Mouse (Mus musculus): ENCODE data around the gene Ctsg. TPM values are rescaled to one million over a fixed set of nuclear protein-coding genes. Genes with fewer than 3 reads are reported as not detected.

The Ctsg gene
- total RNA-seq, 2 experiments from 2014 or later, result not detected

Small RNA genes within 50 kb of the gene (microRNA-seq; reads per million reads assigned to microRNA genes)
- 0 reads per million in 2 experiments for gene Mir6949 (ENCODE audit: borderline number of aligned reads in 2 of 2)

Other genes with a start within 250 kb of the Ctsg start
- 10 to 100 TPM in 1 of 2 experiments, 1 to 10 TPM in 1; 9.5 to 10.5 TPM for gene Nynrin, start 248.6 kb downstream of the Ctsg start, total RNA-seq (2021)
- gene Cbln3, start 218.2 kb downstream of the Ctsg start, total RNA-seq (2021), result under 1 TPM in 1 of 2 experiments, not detected in 1; 0.19 TPM
- gene Khnyn, start 217.6 kb downstream of the Ctsg start, total RNA-seq (2021), result 10 to 100 TPM; 13.0 to 14.7 TPM
- gene Sdr39u1, start 202.3 kb downstream of the Ctsg start, total RNA-seq (2021), result 100 to 1,000 TPM; 109 to 116 TPM
- gene Cma1, start 157.9 kb downstream of the Ctsg start, total RNA-seq (2021), result 1 to 10 TPM; 1.5 to 1.7 TPM
- gene Cma2, start 151.6 kb downstream of the Ctsg start, total RNA-seq (2021), result not detected
- not detected for gene Mcpt1, start 84.6 kb downstream of the Ctsg start, total RNA-seq (2021)
- gene Mcpt9, start 72.1 kb downstream of the Ctsg start, total RNA-seq (2021), result not detected
- gene Mcpt2, start 60.5 kb downstream of the Ctsg start, total RNA-seq (2021), result not detected
- gene Mcpt4, start 40.3 kb downstream of the Ctsg start, total RNA-seq (2021), result 1 to 10 TPM; 1.2 to 1.9 TPM
- not detected for gene Mcpt8, start 17.3 kb downstream of the Ctsg start, total RNA-seq (2021)
- gene Gzme, start 18.1 kb upstream of the Ctsg start, total RNA-seq (2021), result not detected
- not detected for gene Gzmd, start 30.0 kb upstream of the Ctsg start, total RNA-seq (2021)
- not detected for gene Gzmg, start 57.0 kb upstream of the Ctsg start, total RNA-seq (2021)
- not detected for gene Gzmn, start 72.0 kb upstream of the Ctsg start, total RNA-seq (2021)
- gene Gzmf, start 108.8 kb upstream of the Ctsg start, total RNA-seq (2021), result not detected
- not detected for gene Gzmc, start 132.1 kb upstream of the Ctsg start, total RNA-seq (2021)
- not detected for gene Gzmb, start 159.7 kb upstream of the Ctsg start, total RNA-seq (2021)

Data from heart, postnatal 36 days (tissue).